Mouse (Mus musculus): ENCODE measurements around the gene Fto. TPM values are rescaled to one million over a fixed set of nuclear protein-coding genes. Genes with fewer than 3 reads are reported as not detected.

Fto gene
- polyA plus RNA-seq, 1 experiment from 2014 or later: 89.0 TPM

DNA sequence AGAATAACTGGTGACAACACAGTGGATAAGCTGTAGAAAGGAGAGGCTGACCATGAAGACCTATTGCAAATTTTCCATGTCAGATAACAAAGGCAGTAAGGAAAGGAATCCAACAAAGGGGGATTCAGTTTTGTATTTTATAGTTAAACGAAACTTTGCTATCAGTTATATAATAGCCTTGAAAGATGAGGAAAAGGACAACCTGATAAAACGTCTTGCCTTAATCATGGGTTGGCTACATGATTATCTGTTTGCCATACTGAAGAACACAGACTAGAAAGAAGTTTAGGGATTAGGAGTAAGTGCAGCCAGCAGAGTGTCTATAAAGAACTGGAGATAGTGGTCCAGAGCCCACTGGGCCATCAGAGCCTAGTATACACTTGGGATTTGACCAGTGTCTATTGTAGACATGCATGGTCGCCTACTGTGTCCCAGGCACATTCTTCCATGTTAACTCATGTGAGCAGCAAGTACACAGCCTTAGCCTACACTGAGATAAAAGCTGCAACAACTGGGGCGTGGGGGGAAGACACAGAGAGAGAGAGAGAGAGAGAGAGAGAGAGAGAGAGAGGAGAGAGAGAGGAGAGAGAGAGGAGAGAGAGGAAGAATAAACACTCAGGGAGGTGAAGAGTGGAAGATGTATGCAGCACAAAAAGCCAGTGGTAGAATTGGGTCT lies 192.8 kb downstream of the Fto start:
- H3K4me2 ChIP-seq (replicated peaks; ENCODE audit: low read depth, low read length): no peak overlapping the region
- H3K27me3 ChIP-seq (ENCODE audit: insufficient read depth, low read length): no peaks in the 10 kb centered on the region
- H3K27ac ChIP-seq (ENCODE audit: low read length): no peak overlapping the region
- H3K36me3 ChIP-seq (ENCODE audit: insufficient read depth, low read length): no peaks in the 10 kb centered on the region
- 52% methylated on average over 4 of the region's 4 CpGs for WGBS
- no peak overlapping the region for H3K9ac ChIP-seq (replicated peaks; ENCODE audit: low read length)
- H3K9me3 ChIP-seq (ENCODE audit: low read length): no peaks in the 10 kb centered on the region
- ATAC-seq (ENCODE audit: low FRiP score, low TSS enrichment): peak; percentile 77; the same call in 1 of the 2 replicates
- no peak overlapping the region for H3K4me3 ChIP-seq (ENCODE audit: low read length)
- peaks cover 37% of the 10 kb centered on the region for H3K4me1 ChIP-seq (ENCODE audit: insufficient read depth, low read length)

DNA sequence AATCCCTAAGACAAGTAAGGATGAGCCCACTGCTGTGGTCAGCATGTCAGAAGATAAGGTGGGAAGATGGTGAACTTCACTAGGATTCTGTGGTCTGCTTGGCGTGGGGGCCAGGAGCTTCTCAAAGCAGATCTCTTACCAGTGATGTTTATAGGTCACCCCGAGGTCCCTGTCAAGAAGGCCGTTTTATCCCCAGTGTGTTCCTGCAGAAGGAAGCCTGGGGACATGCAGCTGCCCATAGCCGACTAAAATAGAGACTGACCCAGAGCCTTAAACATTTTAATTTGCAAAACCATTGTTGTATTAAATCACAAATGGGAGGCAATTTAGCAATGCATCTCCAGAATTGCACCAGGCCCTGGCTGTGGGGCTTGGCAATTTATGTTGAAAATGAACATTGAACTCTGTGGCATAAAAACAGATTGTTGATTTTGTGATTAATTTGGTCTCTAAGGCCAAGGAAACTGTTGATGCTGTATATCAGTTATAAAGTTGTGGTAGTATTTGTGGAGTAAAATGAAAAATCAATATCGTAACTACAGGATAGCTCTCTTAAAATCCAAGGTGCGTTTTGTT lies 193.4 kb downstream of the Fto start:
- no peak overlapping the region for H3K27ac ChIP-seq (ENCODE audit: low read length)
- no peaks in the 10 kb centered on the region for H3K9me3 ChIP-seq (ENCODE audit: low read length)
- H3K4me3 ChIP-seq (ENCODE audit: low read length): no peak overlapping the region
- peaks cover 37% of the 10 kb centered on the region for H3K4me1 ChIP-seq (ENCODE audit: insufficient read depth, low read length)
- WGBS: 56% methylated on average over 6 of the region's 6 CpGs
- no peaks in the 10 kb centered on the region for H3K27me3 ChIP-seq (ENCODE audit: insufficient read depth, low read length)
- no peak for ATAC-seq (ENCODE audit: low FRiP score, low TSS enrichment)
- no peak overlapping the region for H3K4me2 ChIP-seq (replicated peaks; ENCODE audit: low read depth, low read length)
- no peaks in the 10 kb centered on the region for H3K36me3 ChIP-seq (ENCODE audit: insufficient read depth, low read length)
- no peak overlapping the region for H3K9ac ChIP-seq (replicated peaks; ENCODE audit: low read length)

DNA sequence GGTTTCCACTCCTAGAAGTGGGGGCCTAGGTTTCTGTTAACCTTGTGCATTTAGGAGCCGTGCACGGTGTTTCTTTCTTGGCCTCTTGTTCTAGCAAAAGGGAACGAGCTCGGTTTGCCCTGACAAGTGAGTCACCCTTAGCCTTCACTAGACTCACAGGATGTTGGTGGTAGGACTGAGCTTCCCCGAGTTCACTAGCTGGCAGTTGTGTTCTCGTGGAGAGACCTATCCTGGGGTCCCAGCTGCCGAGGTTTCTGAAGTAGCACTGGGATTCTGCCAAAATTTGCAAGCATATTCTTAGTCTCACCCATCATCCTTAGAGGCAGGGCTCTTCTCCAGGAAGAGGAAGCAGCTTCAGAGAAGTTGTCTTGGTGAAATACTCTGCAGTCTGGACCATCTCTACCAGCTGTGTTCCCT lies 194.4 kb downstream of the Fto start:
- H3K36me3 ChIP-seq (ENCODE audit: insufficient read depth, low read length): no peaks in the 10 kb centered on the region
- no peak overlapping the region for H3K4me2 ChIP-seq (replicated peaks; ENCODE audit: low read depth, low read length)
- peaks cover 37% of the 10 kb centered on the region for H3K4me1 ChIP-seq (ENCODE audit: insufficient read depth, low read length)
- no peaks in the 10 kb centered on the region for H3K27me3 ChIP-seq (ENCODE audit: insufficient read depth, low read length)
- no peak overlapping the region for H3K9ac ChIP-seq (replicated peaks; ENCODE audit: low read length)
- 0 out of 2 replicates have a peak overlapping the region, but pooled peaks have one; percentile 25 for H3K27ac ChIP-seq (ENCODE audit: low read length)
- no peak overlapping the region for H3K4me3 ChIP-seq (ENCODE audit: low read length)
- no peaks in the 10 kb centered on the region for H3K9me3 ChIP-seq (ENCODE audit: low read length)
- no peak for ATAC-seq (ENCODE audit: low FRiP score, low TSS enrichment)
- 43% methylated on average over 7 of the region's 7 CpGs for WGBS

DNA sequence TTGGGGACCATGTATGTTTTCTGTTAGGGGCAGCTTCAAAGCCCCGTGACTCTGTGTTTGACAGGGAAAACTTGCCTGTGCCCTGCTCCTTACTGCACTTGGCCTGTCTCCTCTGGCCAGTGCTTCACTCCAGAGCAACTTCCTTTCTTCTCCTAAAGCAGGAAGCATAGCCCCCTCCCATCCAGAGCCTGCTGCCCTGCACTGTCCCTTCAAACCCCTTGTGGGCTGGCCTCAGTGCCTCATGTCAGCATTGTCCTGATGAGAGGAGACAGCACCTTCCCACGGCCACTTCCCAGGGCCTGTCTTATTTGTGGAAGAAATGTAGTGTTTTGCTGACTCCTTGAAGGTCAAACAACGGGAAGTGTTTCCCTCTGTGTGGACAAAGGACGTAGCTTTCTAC lies 195.0 kb downstream of the Fto start:
- 0 out of 2 replicates have a peak overlapping the region, but pooled peaks have one; percentile 25 for H3K27ac ChIP-seq (ENCODE audit: low read length)
- no peak overlapping the region for H3K4me2 ChIP-seq (replicated peaks; ENCODE audit: low read depth, low read length)
- peaks cover 36% of the 10 kb centered on the region for H3K4me1 ChIP-seq (ENCODE audit: insufficient read depth, low read length)
- no peaks in the 10 kb centered on the region for H3K27me3 ChIP-seq (ENCODE audit: insufficient read depth, low read length)
- no peaks in the 10 kb centered on the region for H3K36me3 ChIP-seq (ENCODE audit: insufficient read depth, low read length)
- H3K4me3 ChIP-seq (ENCODE audit: low read length): no peak overlapping the region
- no peaks in the 10 kb centered on the region for H3K9me3 ChIP-seq (ENCODE audit: low read length)
- WGBS: 49% methylated on average over 4 of the region's 4 CpGs
- H3K9ac ChIP-seq (replicated peaks; ENCODE audit: low read length): no peak overlapping the region
- ATAC-seq (ENCODE audit: low FRiP score, low TSS enrichment): peak; percentile 58; the same call in 1 of the 2 replicates

DNA sequence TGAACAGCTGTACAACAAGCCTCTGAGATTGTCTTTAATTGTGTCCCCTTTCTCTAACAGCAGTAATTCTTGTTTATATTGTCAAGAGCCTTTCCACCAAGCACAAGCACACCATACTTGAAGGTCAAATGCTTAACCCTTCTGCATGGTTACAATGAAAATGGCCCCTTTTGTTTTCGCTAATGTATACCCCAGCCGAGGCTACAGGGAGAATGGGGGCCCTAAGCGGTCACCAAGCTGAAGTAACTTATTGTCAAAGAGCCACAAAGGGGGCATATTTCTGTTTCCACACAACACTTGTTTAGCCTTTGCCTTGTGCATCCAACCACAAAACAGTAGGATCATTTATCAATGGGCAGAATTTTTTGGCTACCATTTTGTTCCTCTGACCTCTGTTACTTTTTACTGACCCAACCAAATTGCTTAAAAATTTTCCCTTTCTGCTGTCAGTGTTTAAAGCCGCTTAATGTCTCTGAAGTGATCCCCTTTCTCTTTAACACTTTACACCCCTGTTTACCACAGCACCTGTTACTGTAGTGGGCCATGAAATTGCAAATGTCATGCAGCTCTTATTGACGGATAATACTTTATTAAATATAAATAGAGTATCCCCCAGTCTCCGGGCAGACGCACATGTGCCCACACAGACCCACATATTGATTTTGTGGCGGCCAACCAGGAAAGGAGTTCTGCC lies 196.0 kb downstream of the Fto start:
- no peaks in the 10 kb centered on the region for H3K9me3 ChIP-seq (ENCODE audit: low read length)
- no peak overlapping the region for H3K9ac ChIP-seq (replicated peaks; ENCODE audit: low read length)
- 68% methylated on average over 8 of the region's 8 CpGs for WGBS
- H3K36me3 ChIP-seq (ENCODE audit: insufficient read depth, low read length): no peaks in the 10 kb centered on the region
- H3K27ac ChIP-seq (ENCODE audit: low read length): no peak overlapping the region
- H3K4me1 ChIP-seq (ENCODE audit: insufficient read depth, low read length): peaks cover 29% of the 10 kb centered on the region
- H3K4me2 ChIP-seq (replicated peaks; ENCODE audit: low read depth, low read length): no peak overlapping the region
- H3K4me3 ChIP-seq (ENCODE audit: low read length): no peak overlapping the region
- no peaks in the 10 kb centered on the region for H3K27me3 ChIP-seq (ENCODE audit: insufficient read depth, low read length)
- ATAC-seq (ENCODE audit: low FRiP score, low TSS enrichment): no peak

DNA sequence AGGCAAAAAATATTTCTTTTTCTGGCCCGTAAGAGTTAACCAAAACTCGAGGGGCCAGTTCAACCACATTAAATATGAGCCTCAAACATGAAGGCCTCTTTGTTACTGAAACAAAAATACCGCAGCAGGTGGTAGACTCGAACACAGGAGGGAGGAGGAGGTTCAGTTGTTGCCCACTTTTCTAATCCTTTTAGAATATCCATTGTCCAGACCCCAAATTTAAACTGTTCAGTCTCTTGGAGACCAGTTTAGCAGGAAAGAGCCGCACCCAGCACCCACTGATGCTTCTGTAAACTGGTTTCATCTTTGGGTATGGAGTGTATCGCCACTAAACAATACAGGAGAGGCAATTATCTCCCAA lies 196.6 kb downstream of the Fto start:
- H3K9me3 ChIP-seq (ENCODE audit: low read length): no peaks in the 10 kb centered on the region
- no peak for ATAC-seq (ENCODE audit: low FRiP score, low TSS enrichment)
- H3K9ac ChIP-seq (replicated peaks; ENCODE audit: low read length): no peak overlapping the region
- no peak overlapping the region for H3K4me2 ChIP-seq (replicated peaks; ENCODE audit: low read depth, low read length)
- H3K4me1 ChIP-seq (ENCODE audit: insufficient read depth, low read length): peaks cover 26% of the 10 kb centered on the region
- H3K27me3 ChIP-seq (ENCODE audit: insufficient read depth, low read length): no peaks in the 10 kb centered on the region
- H3K4me3 ChIP-seq (ENCODE audit: low read length): no peak overlapping the region
- H3K27ac ChIP-seq (ENCODE audit: low read length): no peak overlapping the region
- 82% methylated on average over 6 of the region's 6 CpGs for WGBS
- H3K36me3 ChIP-seq (ENCODE audit: insufficient read depth, low read length): no peaks in the 10 kb centered on the region

DNA sequence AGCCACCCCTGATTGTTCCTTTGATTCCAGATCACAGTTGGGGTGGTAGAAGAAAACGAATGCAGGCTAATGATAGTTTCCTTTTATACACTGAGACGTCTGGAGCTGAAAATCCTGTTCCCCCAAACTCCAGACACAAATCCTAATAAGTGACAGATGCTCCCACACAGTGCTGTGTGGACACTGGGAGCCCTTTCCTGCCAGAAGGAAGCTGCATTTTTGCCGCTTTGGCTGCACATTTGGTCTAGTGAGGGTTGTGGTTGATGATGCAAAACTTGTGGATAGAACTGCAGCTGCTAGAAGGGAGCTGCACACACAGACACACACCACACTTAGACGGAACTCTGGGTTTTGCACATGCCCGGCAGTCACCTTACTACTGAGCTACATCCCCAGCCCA lies 197.4 kb downstream of the Fto start:
- Histone ChIP-seq H3K9me3 (ENCODE audit: low read length) (no peaks in the 10 kb centered on the region), H3K4me2 (replicated peaks; ENCODE audit: low read depth, low read length) (no peak overlapping the region), H3K27ac (ENCODE audit: low read length) (0 out of 2 replicates have a peak overlapping the region, but pooled peaks have one; percentile 15), H3K4me1 (ENCODE audit: insufficient read depth, low read length) (peaks cover 33% of the 10 kb centered on the region), H3K4me3 (ENCODE audit: low read length) (no peak overlapping the region), H3K27me3 (ENCODE audit: insufficient read depth, low read length) (no peaks in the 10 kb centered on the region), H3K36me3 (ENCODE audit: insufficient read depth, low read length) (no peaks in the 10 kb centered on the region), H3K9ac (replicated peaks; ENCODE audit: low read length) (no peak overlapping the region)
- 58% methylated on average over 5 of the region's 5 CpGs for WGBS
- ATAC-seq (ENCODE audit: low FRiP score, low TSS enrichment): no peak

DNA sequence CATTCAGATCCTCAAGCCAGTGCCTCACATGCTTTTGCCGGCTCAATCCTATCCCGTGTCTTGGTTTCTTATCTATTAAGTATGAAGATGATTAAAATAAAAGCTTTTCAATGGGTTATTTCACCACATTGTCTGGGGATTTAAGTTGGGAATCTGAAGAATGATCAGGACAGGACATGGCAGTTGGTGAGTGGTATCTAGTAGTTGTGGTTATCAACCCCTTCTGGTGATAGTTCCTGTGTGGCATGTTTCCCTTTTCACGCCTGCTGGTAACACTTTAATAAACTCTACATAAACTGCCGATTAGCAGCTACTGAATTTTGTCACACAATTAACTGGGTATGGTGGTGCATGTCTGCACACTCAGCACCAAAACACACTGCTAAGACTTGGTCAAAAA lies 198.6 kb downstream of the Fto start:
- no peak overlapping the region for H3K27ac ChIP-seq (ENCODE audit: low read length)
- no peak for ATAC-seq (ENCODE audit: low FRiP score, low TSS enrichment)
- no peaks in the 10 kb centered on the region for H3K9me3 ChIP-seq (ENCODE audit: low read length)
- peaks cover 38% of the 10 kb centered on the region for H3K4me1 ChIP-seq (ENCODE audit: insufficient read depth, low read length)
- H3K4me3 ChIP-seq (ENCODE audit: low read length): no peak overlapping the region
- no peak overlapping the region for H3K4me2 ChIP-seq (replicated peaks; ENCODE audit: low read depth, low read length)
- H3K27me3 ChIP-seq (ENCODE audit: insufficient read depth, low read length): no peaks in the 10 kb centered on the region
- 86% methylated on average over 4 of the region's 4 CpGs for WGBS
- H3K36me3 ChIP-seq (ENCODE audit: insufficient read depth, low read length): no peaks in the 10 kb centered on the region
- H3K9ac ChIP-seq (replicated peaks; ENCODE audit: low read length): no peak overlapping the region

DNA sequence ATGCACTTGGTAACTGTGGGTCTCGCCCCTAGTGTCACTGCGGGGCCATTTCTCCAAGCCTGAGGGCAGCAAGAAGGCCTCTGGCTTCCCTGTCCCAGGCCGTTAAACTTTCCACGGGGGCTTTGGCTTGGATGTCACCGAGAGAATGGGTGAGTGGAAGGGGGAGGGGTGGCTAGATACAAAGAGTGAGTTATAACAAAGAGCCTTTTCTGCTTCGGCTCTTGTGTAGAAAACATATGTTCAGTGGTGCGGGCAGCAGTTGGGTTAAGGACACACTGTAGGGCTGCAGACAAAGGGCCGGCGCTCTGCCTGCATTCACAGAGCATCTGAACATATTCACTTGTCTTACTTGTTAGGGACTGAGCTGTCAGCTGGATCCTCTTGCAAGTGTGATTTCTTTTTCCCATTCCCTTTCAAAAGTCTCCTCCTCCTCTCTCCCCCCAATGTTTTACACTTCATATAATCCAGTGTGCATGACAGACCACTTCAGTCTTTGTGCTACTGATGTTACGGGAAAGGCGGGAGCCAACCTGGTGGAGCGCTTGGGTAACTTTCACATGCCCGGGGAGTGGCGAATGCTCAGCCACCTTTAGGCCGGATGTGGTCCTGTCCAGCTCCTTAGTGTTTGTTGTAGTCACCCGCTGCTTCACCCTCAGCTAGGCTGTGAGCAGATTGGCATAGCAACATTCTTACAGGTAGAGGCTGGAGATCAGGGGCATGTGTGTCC lies 201.6 kb downstream of the Fto start:
- 47% methylated on average over 16 of the region's 16 CpGs for WGBS
- Histone ChIP-seq H3K27me3 (ENCODE audit: insufficient read depth, low read length) (no peaks in the 10 kb centered on the region), H3K9me3 (ENCODE audit: low read length) (no peaks in the 10 kb centered on the region), H3K9ac (replicated peaks; ENCODE audit: low read length) (no peak overlapping the region), H3K4me3 (ENCODE audit: low read length) (no peak overlapping the region), H3K27ac (ENCODE audit: low read length) (peak overlapping the region; percentile 54; the same call in 1 of the 2 replicates), H3K36me3 (ENCODE audit: insufficient read depth, low read length) (no peaks in the 10 kb centered on the region), H3K4me2 (replicated peaks; ENCODE audit: low read depth, low read length) (no peak overlapping the region), H3K4me1 (ENCODE audit: insufficient read depth, low read length) (peaks cover 45% of the 10 kb centered on the region)
- ATAC-seq (ENCODE audit: low FRiP score, low TSS enrichment): peak; percentile 65; the same call in 1 of the 2 replicates

Data from kidney, embryonic 16.5 days (tissue).